Mouse (Mus musculus): ENCODE measurements at regions not wholly inside any gene's neighbourhood (a gene's known extent, or its start where the extent isn't known, plus 50 kb on each side); places are given as distances from the start of the nearest gene placed in this dataset.

DNA sequence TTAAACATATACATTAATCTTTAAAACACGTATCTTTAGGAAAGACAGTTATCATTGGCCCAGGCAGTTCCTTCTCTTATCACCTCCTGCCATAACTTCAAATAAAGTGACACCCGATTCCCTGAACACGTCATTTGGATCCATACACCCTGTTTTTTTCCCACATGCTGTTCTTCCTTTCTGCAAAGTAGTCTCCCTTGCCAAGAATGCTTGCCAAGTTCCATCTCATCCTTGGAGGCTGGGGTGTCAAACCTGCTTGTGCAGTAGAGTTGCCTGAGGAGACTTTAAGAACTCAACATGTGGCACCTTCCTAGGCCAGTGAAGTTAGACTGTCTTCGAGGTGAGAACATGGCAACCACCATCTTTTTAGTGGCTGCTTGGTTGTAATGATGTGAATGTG, 73.2 kb upstream of the Pard3b start:
- TF ChIP-seq CTCF (IDR thresholded peaks at IDR 0.05; ENCODE audit: low read depth) = no peak
- TF ChIP-seq EP300 (IDR thresholded peaks at IDR 0.05; ENCODE audit: low read depth) = no peak
